Mouse (Mus musculus) c-Kit-positive CD71-positive TER-119-positive erythroid progenitor cells, embryonic 14.5 days (primary cell): ENCODE measurements around the gene E130114P18Rik.

Experiments
- DNase-seq: peaks from one replicate; pipeline ENCODE4 v3.0.0-alpha.2; 2013; ENCODE audit warnings: low spot score

The E130114P18Rik gene

DNA sequence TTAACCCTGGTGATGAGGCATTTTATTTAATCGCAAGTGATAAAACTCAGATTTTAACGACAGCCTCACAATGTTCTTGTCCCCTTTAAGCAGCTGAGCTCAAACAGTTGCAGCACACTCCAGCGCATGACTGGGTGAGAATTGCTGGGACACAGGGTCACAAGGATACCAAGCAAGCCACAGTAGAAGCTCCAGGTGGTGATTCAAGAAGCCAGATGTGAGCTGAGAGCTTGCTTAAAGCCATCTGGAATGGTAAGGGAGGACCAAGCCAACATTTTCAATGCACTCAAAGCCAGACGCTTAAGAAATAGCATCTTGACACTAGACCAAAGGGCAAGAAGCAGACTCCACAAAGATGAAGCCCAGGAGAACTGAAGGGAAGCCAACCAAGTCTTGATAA is 83.9 kb downstream of the E130114P18Rik start:
- no peak for DNase-seq

GRCm38 (mm10) chr4:97693054-97693453 is 84.8 kb downstream of the E130114P18Rik start:
- no peak for DNase-seq

DNA sequence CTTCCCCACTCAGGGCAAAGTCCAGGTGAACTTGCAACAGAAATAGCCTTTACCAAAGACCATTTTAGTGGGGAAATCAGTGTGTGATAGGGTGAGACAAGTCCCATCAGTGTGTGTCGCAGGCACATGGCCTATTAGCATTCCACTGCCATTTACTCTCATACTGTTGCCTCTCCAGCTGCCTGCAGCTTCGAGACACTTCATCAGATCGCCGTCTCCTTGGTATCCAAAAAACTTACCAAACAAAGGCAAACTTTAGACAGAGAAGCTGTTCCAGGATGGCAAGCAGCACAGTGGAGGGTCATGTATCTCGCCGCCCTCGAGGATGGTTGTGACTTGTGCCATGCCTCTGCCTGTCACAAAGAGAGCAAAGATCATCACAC is 87.5 kb downstream of the E130114P18Rik start:
- no peak for DNase-seq

- no peak for DNase-seq
Observed at GRCm38 (mm10) chr4:97689456-97690383, 88.2 kb downstream of the E130114P18Rik start.

- DNase-seq = no peak
Observed at GRCm38 (mm10) chr4:97686020-97686419, 91.9 kb downstream of the E130114P18Rik start.

GRCm38 (mm10) chr4:97676579-97676937 is 101.3 kb downstream of the E130114P18Rik start:
- DNase-seq = no peak

GRCm38 (mm10) chr4:97675741-97676578 is 101.9 kb downstream of the E130114P18Rik start:
- DNase-seq = no peak

GRCm38 (mm10) chr4:97673854-97674510 is 103.9 kb downstream of the E130114P18Rik start:
- DNase-seq = no peak

- no peak for DNase-seq
Observed at GRCm38 (mm10) chr4:97672501-97672900, 105.4 kb downstream of the E130114P18Rik start.

DNA sequence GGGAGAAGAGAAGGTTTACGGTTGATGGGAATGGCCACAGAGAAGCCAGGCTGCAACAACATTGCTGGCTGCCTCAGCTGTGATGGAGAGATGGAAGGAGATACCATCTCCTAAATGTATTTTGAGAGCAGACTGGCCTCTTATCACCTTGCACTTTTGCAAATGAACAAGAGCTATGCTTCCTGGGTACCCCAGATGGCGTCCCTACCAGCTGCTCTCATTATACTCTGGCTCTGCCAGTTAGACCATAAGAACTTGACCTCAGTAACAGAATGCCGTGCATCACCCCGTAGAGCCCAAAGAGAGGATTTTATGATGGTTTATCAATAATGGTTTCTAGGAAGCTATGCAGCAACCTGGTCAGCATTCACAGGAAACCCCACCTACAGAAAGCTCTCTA is 106.0 kb downstream of the E130114P18Rik start:
- no peak for DNase-seq

DNA sequence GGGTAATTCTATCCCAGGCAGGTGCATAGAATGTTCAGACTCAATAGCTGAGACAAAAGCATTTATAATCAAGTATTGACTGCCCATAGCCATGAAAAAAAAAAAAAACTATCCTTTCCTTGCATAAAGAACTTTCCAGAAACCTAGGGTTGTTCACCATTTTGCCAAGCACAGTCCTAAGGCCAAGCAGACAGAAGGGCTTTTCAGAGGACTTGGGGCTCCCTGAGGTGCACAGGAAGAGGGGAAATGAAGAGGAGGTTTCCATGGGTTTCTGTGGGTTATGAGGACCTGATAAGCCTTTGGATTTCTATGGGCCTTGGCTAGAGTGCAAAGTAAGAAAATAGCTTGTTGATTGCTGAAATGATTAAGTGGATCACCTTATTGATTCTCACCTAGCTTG is 107.5 kb downstream of the E130114P18Rik start:
- no peak for DNase-seq

DNA sequence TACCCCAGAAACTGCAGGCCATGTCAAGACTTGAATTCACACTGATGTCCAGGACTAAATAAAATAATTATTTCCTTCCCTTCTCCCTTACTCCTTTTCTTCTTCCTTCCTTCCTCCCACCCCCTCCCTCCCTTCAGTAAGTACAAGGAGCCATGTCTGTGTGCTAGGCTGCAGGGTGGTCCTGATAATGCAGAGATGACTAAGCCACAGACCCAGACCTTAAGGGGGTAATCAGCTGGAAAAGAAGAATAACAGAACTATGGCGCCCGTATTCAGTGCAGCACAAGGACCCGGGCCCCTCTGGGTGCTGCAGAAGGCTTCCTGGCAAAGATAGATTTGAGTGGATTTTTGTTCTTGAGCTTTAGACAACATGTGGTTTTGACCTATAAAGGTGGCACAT is 108.1 kb downstream of the E130114P18Rik start:
- DNase-seq = no peak

- DNase-seq = no peak
Observed at GRCm38 (mm10) chr4:97665428-97665755, 112.5 kb downstream of the E130114P18Rik start.

GRCm38 (mm10) chr4:97664738-97665427 is 113.0 kb downstream of the E130114P18Rik start:
- DNase-seq = no peak

DNA sequence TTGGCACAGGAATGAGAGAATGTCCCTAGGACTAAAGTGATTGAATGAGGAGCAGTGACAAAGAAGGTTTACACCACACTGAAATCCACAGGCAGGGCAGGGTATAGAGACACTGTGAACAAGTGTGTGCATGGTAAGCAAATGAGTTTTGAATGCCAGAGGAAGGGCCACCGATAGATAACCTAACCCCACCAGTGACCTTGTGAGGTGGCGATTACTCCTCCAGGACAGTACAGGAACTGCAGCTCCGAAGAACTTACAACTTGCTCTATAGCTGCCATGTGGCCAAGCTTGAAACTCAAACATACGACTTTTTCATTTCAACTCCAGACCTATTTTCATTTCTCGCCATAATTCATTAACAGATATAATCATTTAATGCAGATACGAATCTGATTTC is 114.0 kb downstream of the E130114P18Rik start:
- DNase-seq = no peak

DNA sequence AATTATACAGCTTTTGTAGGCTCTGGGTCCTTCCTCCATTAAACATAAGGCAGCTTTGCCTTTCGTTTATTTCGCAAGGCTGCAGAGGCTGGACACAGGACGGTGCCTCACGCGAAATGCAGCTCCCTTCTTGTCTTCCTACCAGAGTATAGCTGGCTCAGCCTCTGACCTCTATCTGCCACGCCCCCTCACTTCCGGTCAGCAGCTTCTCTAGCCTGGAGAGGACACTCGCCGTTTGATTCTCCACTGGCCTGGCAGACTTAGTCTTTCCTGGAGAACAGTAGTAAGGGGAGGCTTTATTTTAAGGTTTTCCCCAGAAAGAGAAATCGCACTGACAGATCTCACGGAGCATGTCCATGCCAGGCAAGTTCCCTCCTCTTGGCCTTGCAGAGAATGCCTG is 115.0 kb downstream of the E130114P18Rik start:
- DNase-seq = no peak

DNA sequence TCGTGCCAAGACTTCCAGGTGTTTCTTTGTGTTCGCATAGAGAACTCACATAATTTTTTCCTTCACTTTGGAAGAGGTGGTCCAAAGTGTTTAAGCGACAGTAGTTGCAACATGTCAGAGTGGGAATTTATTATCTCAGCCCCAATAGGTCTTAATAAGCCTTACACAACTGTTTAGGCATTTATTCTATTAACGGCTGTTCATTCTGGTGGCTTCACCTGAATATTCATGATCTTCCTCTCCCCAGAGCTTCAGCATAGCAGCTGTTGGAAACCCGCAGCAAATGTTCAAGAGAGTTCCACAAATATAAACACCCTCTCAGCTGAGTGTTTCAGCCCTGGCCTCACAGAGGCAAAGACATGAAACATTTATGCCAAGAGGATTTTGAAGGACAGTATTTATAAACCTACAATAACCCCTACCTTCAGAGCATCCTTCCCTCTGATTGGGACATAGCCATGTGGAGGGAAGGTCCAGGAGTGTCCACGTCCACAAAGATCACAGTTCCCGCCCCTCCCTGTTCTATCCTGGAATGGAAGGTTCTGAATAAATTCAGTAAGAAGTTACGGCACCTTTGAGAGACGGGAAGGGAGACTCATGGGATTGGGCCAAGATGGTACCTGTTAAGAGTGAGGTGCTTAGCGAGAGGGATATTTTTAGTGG is 116.1 kb downstream of the E130114P18Rik start:
- DNase-seq = no peak

GRCm38 (mm10) chr4:97657586-97657985 is 120.3 kb downstream of the E130114P18Rik start:
- no peak for DNase-seq

DNA sequence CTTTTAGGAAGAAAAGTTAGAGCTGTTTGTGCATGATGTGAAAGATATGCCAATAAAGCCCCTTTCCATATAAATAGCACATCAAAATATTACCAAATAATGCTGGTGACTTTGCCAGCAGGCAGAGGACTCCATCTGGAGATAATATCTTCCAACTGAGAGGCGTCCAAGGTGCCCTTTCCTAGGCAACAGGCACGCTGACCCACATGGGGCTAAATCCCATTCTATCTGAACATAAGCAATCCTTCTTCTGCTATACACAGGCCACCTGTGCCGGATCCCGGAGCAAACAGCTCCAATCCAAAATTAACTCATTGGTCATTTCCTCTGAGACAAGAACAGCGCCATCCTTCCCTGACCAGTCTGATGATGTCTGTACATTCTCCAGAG is 128.3 kb downstream of the E130114P18Rik start:
- DNase-seq = no peak

DNA sequence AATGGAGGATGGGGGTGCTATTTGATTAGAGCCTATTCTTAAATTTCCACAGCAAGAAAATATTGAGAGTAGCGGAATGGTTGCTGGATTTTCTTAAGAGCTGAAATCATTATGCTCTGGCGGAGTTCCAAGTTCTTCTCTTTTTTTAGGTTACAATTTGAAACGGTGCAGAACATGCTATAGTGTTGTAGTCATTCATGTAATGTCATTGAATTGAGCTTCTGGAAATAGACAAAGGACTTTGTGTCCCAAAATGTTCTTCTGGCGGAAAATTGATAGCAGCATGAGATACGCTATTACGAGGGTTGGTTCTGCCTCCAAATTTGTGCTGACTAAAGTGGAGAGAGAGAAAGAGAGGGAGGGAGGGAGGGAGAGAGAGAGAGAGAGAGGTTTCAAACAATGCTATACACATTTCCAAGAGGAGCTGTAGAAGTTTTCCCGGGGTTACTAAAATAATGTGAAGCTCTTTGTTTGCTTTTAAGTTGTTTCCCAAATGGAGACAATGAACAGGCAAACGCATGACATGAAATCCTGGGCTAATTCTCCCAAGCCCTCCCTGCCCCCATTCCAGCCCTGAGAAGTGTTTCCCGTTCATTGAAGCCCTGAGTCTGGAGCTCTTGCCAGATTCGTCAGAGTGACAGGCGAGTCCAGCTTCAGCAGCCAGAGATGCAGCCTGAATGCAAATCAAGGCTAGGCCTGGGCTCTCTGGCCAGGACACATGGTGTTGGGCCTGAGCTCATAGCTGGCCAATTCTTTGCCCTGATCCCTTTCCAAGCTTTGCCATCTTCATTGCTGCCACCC is 128.9 kb downstream of the E130114P18Rik start:
- no peak for DNase-seq

GRCm38 (mm10) chr4:97648436-97648707 is 129.5 kb downstream of the E130114P18Rik start:
- no peak for DNase-seq
